In genomic region chr10:77315682-77316081, GRCm38 (mm10) we compare ENCODE assay signal across 16 mouse cellular contexts. TPM values are rescaled to one million over a fixed set of nuclear protein-coding genes. Genes with fewer than 3 reads are reported as not detected.
A peak's percentile ranks its signal among the peaks of the same experiment; 100 is the strongest.
DNase-seq lines count a peak whose midpoint lies in the region; ATAC-seq lines count a peak whose summit lies in the region.
"Had no signal": no experiment of that assay in that cellular context is flagged by ENCODE, and none has a peak within 500 bp of the region (broad histone marks: within the 10 kb centered on the region; RNA-seq: fewer than 3 reads in every experiment).

No protein-coding gene starts in this region.

- no peak overlapping the region for H3K4me2 ChIP-seq in forebrain, embryonic 16.5 days (ENCODE audit: low read length)
- H3K4me2 ChIP-seq in midbrain, embryonic 14.5 days (ENCODE audit: low read length): no peak overlapping the region
- H3K4me2 ChIP-seq: heart, embryonic 13.5 days; liver, embryonic 11.5 days; lung, embryonic 14.5 days; midbrain, embryonic 13.5 days had no signal

- peaks cover 2% of the 10 kb centered on the region; the same call in 1 of the 2 replicates for H3K4me1 ChIP-seq in forebrain, embryonic 16.5 days (replicated peaks; ENCODE audit: control insufficient read depth, insufficient read depth, low read length)
- H3K4me1 ChIP-seq in midbrain, embryonic 14.5 days (ENCODE audit: control insufficient read depth, insufficient read depth, low read length): no peaks in the 10 kb centered on the region
- H3K4me1 ChIP-seq: midbrain, embryonic 13.5 days had no signal

- H3K9me3 ChIP-seq in forebrain, embryonic 16.5 days (ENCODE audit: control insufficient read depth, low read length): no peaks in the 10 kb centered on the region
- no peaks in the 10 kb centered on the region for H3K9me3 ChIP-seq in midbrain, embryonic 14.5 days (ENCODE audit: control insufficient read depth, low read length)
- H3K9me3 ChIP-seq: heart, embryonic 13.5 days; midbrain, embryonic 13.5 days had no signal

- WGBS in forebrain, embryonic 16.5 days: 64% methylated on average over 2 of the region's 2 CpGs
- WGBS in midbrain, embryonic 14.5 days: 87% methylated on average over 2 of the region's 2 CpGs

- intact Hi-C loops in left cerebral cortex, postnatal 25 days (cut with DNase I): loop anchor here (2.0 to 5.0 kb wide), 2 partner anchors 27 to 117 kb away; no protein-coding TSS in a partner anchor

- peaks cover 3% of the 10 kb centered on the region; the same call in 1 of the 2 replicates for H3K36me3 ChIP-seq in forebrain, embryonic 16.5 days (ENCODE audit: control insufficient read depth, insufficient read depth)
- H3K36me3 ChIP-seq in midbrain, embryonic 14.5 days (ENCODE audit: control insufficient read depth, insufficient read depth, low read length): peaks cover 6% of the 10 kb centered on the region; the same call in 1 of the 2 replicates

- H3K9ac ChIP-seq in forebrain, embryonic 16.5 days (replicated peaks; ENCODE audit: low read depth, low read length): no peak overlapping the region
- no peak overlapping the region for H3K9ac ChIP-seq in midbrain, embryonic 14.5 days (replicated peaks; ENCODE audit: low read length)
- H3K9ac ChIP-seq: heart, embryonic 13.5 days; lung, embryonic 14.5 days; midbrain, embryonic 13.5 days had no signal

- ATAC-seq in forebrain, embryonic 16.5 days: peak; percentile 72
- no peak for ATAC-seq in activated CD4-positive, CD25-positive, alpha-beta regulatory T cell, adult 4 months
- ATAC-seq in midbrain, embryonic 14.5 days (ENCODE audit: low FRiP score, low TSS enrichment): no peak
- ATAC-seq: CD4-positive, CD25-positive, alpha-beta regulatory T cell, adult 4 months; midbrain, embryonic 13.5 days had no signal

- H3K27ac ChIP-seq in forebrain, embryonic 16.5 days (ENCODE audit: low read length): peak overlapping the region; percentile 26
- H3K27ac ChIP-seq in midbrain, embryonic 14.5 days (replicated peaks; ENCODE audit: low read depth, low read length): no peak overlapping the region
- H3K27ac ChIP-seq: heart, embryonic 13.5 days; kidney, postnatal 0 days; midbrain, embryonic 13.5 days had no signal

- peak; percentile 61 for DNase-seq in brain, embryonic 18.5 days (ENCODE audit: low read depth, low spot score)
- peak; percentile 62 to 63 for DNase-seq in layer of hippocampus, adult 8-10 months (ENCODE audit: low spot score in 2 of 2)
- DNase-seq in left cerebral cortex, postnatal 25 days (ENCODE audit: low spot score in 2 of 2): peak; percentile 61 to 96
- no peak for DNase-seq in urinary bladder, postnatal 14 days (ENCODE audit: low spot score)
- DNase-seq in midbrain, embryonic 14.5 days: no peak
- DNase-seq: adrenal gland, postnatal 14 days; cerebellum, postnatal 25 days; gastrocnemius, postnatal 25 days; lung, embryonic 14.5 days had no signal

- H3K4me3 ChIP-seq in forebrain, embryonic 16.5 days (replicated peaks; ENCODE audit: low read length): no peak overlapping the region
- no peak overlapping the region for H3K4me3 ChIP-seq in midbrain, embryonic 14.5 days (replicated peaks; ENCODE audit: low read depth, low read length)
- H3K4me3 ChIP-seq: heart, embryonic 13.5 days; midbrain, embryonic 13.5 days had no signal

- H3K27me3 ChIP-seq in forebrain, embryonic 16.5 days (replicated peaks; ENCODE audit: control insufficient read depth, insufficient read depth, low read length): no peaks in the 10 kb centered on the region
- H3K27me3 ChIP-seq in midbrain, embryonic 14.5 days (ENCODE audit: control insufficient read depth, insufficient read depth, low read length): no peaks in the 10 kb centered on the region
- H3K27me3 ChIP-seq: heart, embryonic 13.5 days; midbrain, embryonic 13.5 days had no signal

RNA-seq across cellular contexts. Expression of gene Pofut2, which starts 56.7 kb away (rescaled TPM):
- 47.3 and 50.5 TPM in 2 replicates for polyA plus RNA-seq in forebrain, embryonic 16.5 days (2015; fragmentation: Nextera tagmentation; extraction: Ambion mirVana)
- total RNA-seq in layer of hippocampus, adult 8-10 months (2022): 10 to 100 TPM; 30.8 to 38.4 (median 32.9) TPM
- total RNA-seq in left cerebral cortex, postnatal 25 days (2021): 10 to 100 TPM; 32.8 to 35.9 TPM
- polyA plus RNA-seq in activated CD4-positive, CD25-positive, alpha-beta regulatory T cell, adult 4 months (2017; shearing (Covaris generic)): 10 to 100 TPM; 18.5 to 19.9 TPM
- 43.4 and 52.0 TPM in 2 replicates for polyA plus RNA-seq in midbrain, embryonic 14.5 days (2014; fragmentation: Nextera tagmentation; extraction: Ambion mirVana)

Comparison
In these comparisons a context has a peak if more than half of its experiments do, and no peak if none do; other contexts are left out.
1. DNase-seq: peak in brain, embryonic 18.5 days (single experiment), layer of hippocampus, adult 8-10 months (2 of 2) and left cerebral cortex, postnatal 25 days (2 of 2); none in urinary bladder, postnatal 14 days (single experiment) and midbrain, embryonic 14.5 days (single experiment).